Mouse (Mus musculus) kidney, postnatal 14 days (tissue): Measurements from ENCODE around the gene Swap70.

Experiments used
- DNase-seq: peaks from one replicate; pipeline ENCODE4 v3.0.0; 2022; ENCODE audit warnings: mixed read lengths

The Swap70 gene

GRCm38 (mm10) chr7:110239590-110239989, 18.1 kb downstream of the Swap70 start:
- no peak for DNase-seq

- no peak for DNase-seq
Observed at GRCm38 (mm10) chr7:110241472-110242289, 20.2 kb downstream of the Swap70 start.

DNA sequence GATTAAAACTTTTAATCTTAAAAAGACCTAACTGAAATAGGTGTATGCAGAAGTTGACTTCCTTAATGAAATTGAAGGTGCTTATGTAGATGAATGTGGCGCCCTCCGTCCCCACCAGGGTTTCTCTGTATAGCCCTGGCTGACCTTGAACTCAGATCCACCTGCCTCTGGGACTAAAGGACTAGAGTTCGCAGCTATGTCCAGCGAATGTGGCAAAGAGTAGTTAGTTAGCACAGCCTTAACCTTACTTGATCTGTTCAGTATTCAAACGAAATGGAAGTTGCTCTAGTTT, 20.7 kb downstream of the Swap70 start:
- DNase-seq = no peak

DNA sequence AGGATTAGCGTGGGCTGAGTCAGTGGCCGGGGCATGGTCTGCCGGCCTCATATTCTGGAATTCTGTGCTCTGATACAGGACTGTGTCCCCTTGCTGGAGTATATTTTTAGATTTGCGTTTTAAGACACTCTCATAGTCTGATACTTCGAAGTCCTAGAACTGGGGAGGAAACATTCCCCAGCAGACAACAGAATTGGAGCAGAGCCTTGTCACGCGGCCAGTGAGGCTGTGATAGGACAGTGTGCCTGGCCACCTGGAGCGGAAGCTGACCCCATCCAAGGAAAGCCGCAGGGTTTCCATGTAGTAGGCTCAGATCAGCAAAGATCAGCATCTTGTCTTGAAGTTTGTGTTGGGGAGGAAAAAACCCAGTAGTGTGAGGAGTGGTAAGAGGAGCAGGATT, 23.6 kb downstream of the Swap70 start:
- no peak for DNase-seq

DNA sequence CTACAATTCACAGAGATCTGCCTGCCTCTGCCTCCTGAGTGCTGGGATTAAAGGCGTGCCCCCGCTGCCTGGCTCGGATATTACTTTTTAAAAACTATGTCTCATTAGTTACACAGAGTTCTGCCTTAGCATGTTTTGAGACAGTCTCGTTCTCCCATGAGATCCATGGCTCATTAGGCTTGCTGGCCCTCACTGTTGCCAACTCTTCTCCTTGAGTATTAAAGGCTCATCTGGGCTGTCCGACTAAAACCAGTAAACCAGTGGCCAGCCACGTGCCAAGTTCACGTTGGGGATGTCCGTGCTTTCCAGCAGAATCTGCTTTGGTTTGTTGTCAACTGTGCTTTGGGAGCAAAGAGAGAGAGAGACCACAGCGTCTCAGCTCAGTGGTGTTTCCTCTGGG, 25.0 kb downstream of the Swap70 start:
- no peak for DNase-seq

GRCm38 (mm10) chr7:110247801-110248200, 26.3 kb downstream of the Swap70 start:
- DNase-seq = no peak

- no peak for DNase-seq
Observed at GRCm38 (mm10) chr7:110248677-110249076, 27.2 kb downstream of the Swap70 start.

- no peak for DNase-seq
Observed at GRCm38 (mm10) chr7:110253861-110254260, 32.4 kb downstream of the Swap70 start.

GRCm38 (mm10) chr7:110254395-110254794, 32.9 kb downstream of the Swap70 start:
- no peak for DNase-seq

- DNase-seq = no peak
Observed at GRCm38 (mm10) chr7:110257059-110257458, 35.5 kb downstream of the Swap70 start.

GRCm38 (mm10) chr7:110258196-110258950, 36.9 kb downstream of the Swap70 start:
- peak; percentile 30 for DNase-seq

DNA sequence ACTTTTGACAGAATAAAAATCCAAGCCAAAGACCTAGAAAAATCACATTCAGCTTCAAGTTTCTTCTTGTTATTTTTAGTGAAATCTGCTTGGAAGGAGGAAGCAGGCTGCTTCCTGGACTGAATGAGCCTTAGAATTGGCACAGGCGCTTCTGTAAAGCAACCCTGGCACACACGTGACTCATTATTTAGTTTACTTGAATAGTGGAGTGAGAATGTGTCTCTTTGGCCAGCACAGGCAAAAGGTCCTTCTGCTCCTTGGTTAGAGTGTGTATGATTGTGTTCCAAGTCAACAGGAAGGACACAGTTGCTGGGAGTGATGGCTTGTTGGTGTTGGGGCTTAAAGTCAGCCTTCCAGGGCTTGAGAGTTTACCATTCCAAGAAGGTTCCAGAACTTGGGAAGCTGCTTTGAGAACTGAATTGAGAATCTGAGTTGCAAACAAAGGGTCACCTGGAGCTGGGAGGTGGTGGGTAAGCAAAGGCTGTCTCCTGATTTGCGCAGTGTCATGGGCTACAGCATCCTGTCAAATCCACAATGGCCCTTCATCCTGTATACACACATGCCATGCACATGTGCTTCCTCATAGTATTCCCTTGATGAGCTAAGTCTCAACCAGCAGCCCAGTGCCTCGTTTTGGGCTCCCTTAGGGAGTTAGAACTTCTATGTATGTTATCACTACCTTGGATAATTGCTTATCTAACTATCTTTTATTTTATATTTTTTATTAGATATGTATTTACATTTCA, 38.6 kb downstream of the Swap70 start:
- peak; percentile 70 for DNase-seq

GRCm38 (mm10) chr7:110261807-110262206, 40.3 kb downstream of the Swap70 start:
- DNase-seq = no peak

GRCm38 (mm10) chr7:110262661-110263060, 41.1 kb downstream of the Swap70 start:
- DNase-seq = no peak

- no peak for DNase-seq
Observed at GRCm38 (mm10) chr7:110263474-110263873, 42.0 kb downstream of the Swap70 start.

- peak; percentile 91 for DNase-seq
Observed at GRCm38 (mm10) chr7:110265796-110266195, 44.3 kb downstream of the Swap70 start.

DNA sequence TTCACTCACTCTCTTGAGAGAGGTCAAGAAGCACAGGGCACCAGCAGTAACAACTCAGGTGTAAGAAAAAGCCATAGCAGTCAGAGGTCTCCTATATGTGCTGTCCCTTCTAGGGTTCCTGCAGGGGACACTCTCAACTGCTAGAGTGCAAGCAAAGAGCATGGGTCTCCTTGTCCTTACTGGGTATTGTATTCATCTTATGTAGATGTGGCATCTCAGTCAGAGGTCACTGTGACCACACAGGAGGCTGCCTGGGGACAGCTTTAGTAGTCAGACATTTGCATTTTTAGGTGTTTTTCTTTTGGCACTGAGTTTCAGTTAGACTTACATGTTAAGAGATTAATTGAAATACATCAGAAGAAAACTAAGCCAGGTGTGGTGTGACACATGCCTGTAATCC, 45.5 kb downstream of the Swap70 start:
- no peak for DNase-seq

DNA sequence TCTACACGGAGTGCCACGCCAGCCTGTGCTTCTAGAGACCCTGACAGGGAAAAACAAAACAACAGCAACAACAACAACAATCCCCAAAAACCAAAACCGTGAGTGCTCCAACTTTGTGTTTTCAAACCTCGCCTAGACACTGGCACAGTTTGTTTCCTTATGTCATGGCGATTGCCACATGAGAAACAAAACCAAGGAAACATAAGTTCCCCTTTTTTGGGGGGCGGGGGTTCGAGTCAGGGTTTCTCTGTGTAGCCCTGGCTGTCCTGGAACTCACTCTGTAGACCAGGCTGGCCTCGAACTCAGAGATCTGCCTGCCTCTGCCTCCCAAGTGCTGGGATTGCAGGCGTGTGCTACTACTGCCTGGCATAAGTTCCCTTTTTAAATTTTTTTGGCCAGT, 46.5 kb downstream of the Swap70 start:
- no peak for DNase-seq

- DNase-seq = no peak
Observed at GRCm38 (mm10) chr7:110268511-110268910, 47.0 kb downstream of the Swap70 start.

- DNase-seq = no peak
Observed at GRCm38 (mm10) chr7:110269777-110270176, 48.3 kb downstream of the Swap70 start.

DNA sequence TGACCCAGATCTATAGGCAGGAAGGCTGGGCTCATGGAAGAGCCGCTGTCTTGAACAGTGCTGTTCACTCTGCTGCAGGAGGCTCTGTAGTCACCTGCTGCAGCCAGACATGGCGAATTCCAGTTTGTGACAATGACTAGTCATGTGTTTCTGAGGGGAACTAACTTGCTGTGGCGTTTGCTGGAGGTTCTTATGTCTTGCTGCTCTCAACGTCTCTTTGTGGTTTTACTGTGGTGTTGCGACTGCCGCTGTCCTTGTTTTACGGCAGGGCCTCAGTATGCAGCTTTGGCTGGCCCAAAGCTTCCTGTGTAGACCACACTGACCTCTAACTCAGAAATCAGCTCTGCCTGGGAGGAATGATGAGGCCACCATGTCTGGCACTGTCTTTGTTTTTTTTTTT, 48.9 kb downstream of the Swap70 start:
- no peak for DNase-seq

GRCm38 (mm10) chr7:110271814-110272213, 50.3 kb downstream of the Swap70 start:
- peak; percentile 83 for DNase-seq

GRCm38 (mm10) chr7:110272434-110272833, 50.9 kb downstream of the Swap70 start:
- peak; percentile 62 for DNase-seq
